In genomic region chr1:37419420-37419819, GRCm38 (mm10) we compare ENCODE assay signal across 8 mouse cellular contexts. TPM values are rescaled to one million over a fixed set of nuclear protein-coding genes. Genes with fewer than 3 reads are reported as not detected.
DNase-seq lines count a peak whose midpoint lies in the region; ATAC-seq lines count a peak whose summit lies in the region.
"Had no signal": no experiment of that assay in that cellular context is flagged by ENCODE, and none has a peak within 500 bp of the region (broad histone marks: within the 10 kb centered on the region; RNA-seq: fewer than 3 reads in every experiment).

No protein-coding gene starts in this region.

- H3K4me1 ChIP-seq in liver, embryonic 11.5 days (replicated peaks; ENCODE audit: control insufficient read depth, insufficient read depth, low read length): no peaks in the 10 kb centered on the region; the same call in 1 of the 2 replicates
- H3K4me1 ChIP-seq: heart, embryonic 15.5 days had no signal

- no peak overlapping the region for H3K9ac ChIP-seq in liver, embryonic 11.5 days (ENCODE audit: low read depth, low read length)
- H3K9ac ChIP-seq: heart, embryonic 15.5 days had no signal

- H3K4me2 ChIP-seq in liver, embryonic 11.5 days: no peak overlapping the region
- H3K4me2 ChIP-seq: heart, embryonic 15.5 days had no signal

- no peaks in the 10 kb centered on the region for H3K27me3 ChIP-seq in liver, embryonic 11.5 days (replicated peaks; ENCODE audit: control insufficient read depth, insufficient read depth, low read length)
- H3K27me3 ChIP-seq: heart, embryonic 15.5 days had no signal

- peak; percentile 47 for DNase-seq in liver
- no peak for DNase-seq in liver, embryonic 11.5 days (ENCODE audit: low spot score)
- DNase-seq in MEL-GATA-1-ER (ENCODE audit: extremely low read depth, low read depth): peak; percentile 29
- DNase-seq in c-Kit-negative CD71-positive TER-119-positive erythroid progenitor cells, embryonic 14.5 days (ENCODE audit: low read depth, low spot score): peak; percentile 53
- DNase-seq in heart, postnatal 36 days: peak; percentile 58
- DNase-seq in lung, postnatal 14 days: peak; percentile 61
- peak; percentile 77 to 91 for DNase-seq in spleen, postnatal 4 days (ENCODE audit: low spot score in 2 of 2)

- H3K36me3 ChIP-seq in liver, embryonic 11.5 days (ENCODE audit: control insufficient read depth, insufficient read depth, low read length): peaks cover 30% of the 10 kb centered on the region

- no peak overlapping the region for H3K4me3 ChIP-seq in liver, embryonic 11.5 days (ENCODE audit: low read depth, low read length)
- H3K4me3 ChIP-seq: heart, embryonic 15.5 days had no signal

- intact Hi-C loops in heart, postnatal 36 days (cut with DNase I): no loop called here

- 93% methylated on average over 1 of the region's 1 CpGs for WGBS in liver, embryonic 11.5 days

- H3K9me3 ChIP-seq in liver, embryonic 11.5 days (ENCODE audit: control insufficient read depth, low read length): peaks cover 4% of the 10 kb centered on the region; the same call in 1 of the 2 replicates

- no peak; the same call in 1 of the 2 replicates for ATAC-seq in liver, embryonic 11.5 days (replicated peaks; ENCODE audit: low FRiP score)

- no peak overlapping the region for H3K27ac ChIP-seq in liver, embryonic 11.5 days (ENCODE audit: low read depth, low read length)
- H3K27ac ChIP-seq: heart, embryonic 15.5 days had no signal

RNA-seq across cellular contexts. Expression of gene Coa5, which starts 10.5 kb away (rescaled TPM):
- polyA plus RNA-seq in liver, embryonic 11.5 days (2014; fragmentation: Nextera tagmentation; extraction: Ambion mirVana): 71.8 and 80.9 TPM in 2 replicates
- 100 to 1,000 TPM in 1 of 2 experiments, 10 to 100 TPM in 1; 88.1 to 111 TPM for total RNA-seq in heart, postnatal 36 days (2021)

RNA-seq across cellular contexts. Expression of gene Unc50, which starts 10.5 kb away (rescaled TPM):
- polyA plus RNA-seq in liver, embryonic 11.5 days (2014; fragmentation: Nextera tagmentation; extraction: Ambion mirVana): 111 and 113 TPM in 2 replicates
- 10 to 100 TPM; 29.5 to 30.3 TPM for total RNA-seq in heart, postnatal 36 days (2021)
